Mouse (Mus musculus): ENCODE results near the gene Oxnad1. TPM values are rescaled to one million over a fixed set of nuclear protein-coding genes. Genes with fewer than 3 reads are reported as not detected.
A peak's percentile ranks its signal among the peaks of the same experiment; 100 is the strongest.
"Not testable (repeated sequence)": the region's sequence is repeated elsewhere in the genome, so short reads cannot be mapped to it uniquely, and the experiment has no call there.

Oxnad1 gene
- polyA plus RNA-seq, 1 experiment from 2014 or later = 16.0 TPM

GRCm38 (mm10) chr14:32072807-32073206, 12.4 kb upstream of the Oxnad1 start:
- no peak for ATAC-seq (ENCODE audit: insufficient number of reproducible peaks, insufficient read depth, low FRiP score, low TSS enrichment)
- H3K4me3 ChIP-seq = no peak overlapping the region
- H3K9ac ChIP-seq = no peak overlapping the region
- no peaks in the 10 kb centered on the region for H3K36me3 ChIP-seq
- no peak overlapping the region for H3K27ac ChIP-seq
- no peak overlapping the region for H3K4me2 ChIP-seq (replicated peaks)
- H3K27me3 ChIP-seq = no peaks in the 10 kb centered on the region
- H3K4me1 ChIP-seq = 0 out of 2 replicates have a peak, but pooled peaks cover 4% of the 10 kb centered on the region
- H3K9me3 ChIP-seq = no peaks in the 10 kb centered on the region

- no peak overlapping the region for H3K4me3 ChIP-seq
- H3K9me3 ChIP-seq = no peaks in the 10 kb centered on the region
- 56% methylated on average over 8 of the region's 8 CpGs for WGBS
- no peaks in the 10 kb centered on the region for H3K36me3 ChIP-seq
- no peak for ATAC-seq (ENCODE audit: insufficient number of reproducible peaks, insufficient read depth, low FRiP score, low TSS enrichment)
- H3K4me2 ChIP-seq (replicated peaks) = no peak overlapping the region
- H3K4me1 ChIP-seq = 0 out of 2 replicates have a peak, but pooled peaks cover 4% of the 10 kb centered on the region
- H3K9ac ChIP-seq = no peak overlapping the region
- H3K27me3 ChIP-seq = no peaks in the 10 kb centered on the region
- H3K27ac ChIP-seq = no peak overlapping the region
Observed at GRCm38 (mm10) chr14:32073211-32073685, 11.9 kb upstream of the Oxnad1 start.

- Histone ChIP-seq H3K9ac (no peak overlapping the region), H3K4me1 (0 out of 2 replicates have a peak, but pooled peaks cover 4% of the 10 kb centered on the region), H3K27me3 (no peaks in the 10 kb centered on the region), H3K27ac (no peak overlapping the region), H3K4me2 (replicated peaks) (no peak overlapping the region), H3K36me3 (no peaks in the 10 kb centered on the region), H3K9me3 (no peaks in the 10 kb centered on the region), H3K4me3 (no peak overlapping the region)
- no peak for ATAC-seq (ENCODE audit: insufficient number of reproducible peaks, insufficient read depth, low FRiP score, low TSS enrichment)
- WGBS = 42% methylated on average over 7 of the region's 7 CpGs
Observed at GRCm38 (mm10) chr14:32073901-32074300, 11.3 kb upstream of the Oxnad1 start.

GRCm38 (mm10) chr14:32076896-32077575, 8.1 kb upstream of the Oxnad1 start:
- ATAC-seq (ENCODE audit: insufficient number of reproducible peaks, insufficient read depth, low FRiP score, low TSS enrichment) = no peak
- WGBS = 40% methylated on average over 8 of the region's 8 CpGs
- H3K27ac ChIP-seq = no peak overlapping the region

GRCm38 (mm10) chr14:32081026-32081425, 4.1 kb upstream of the Oxnad1 start:
- Histone ChIP-seq H3K4me3 (no peak overlapping the region), H3K36me3 (peaks cover 22% of the 10 kb centered on the region), H3K27ac (no peak overlapping the region), H3K4me1 (0 out of 2 replicates have a peak, but pooled peaks cover 3% of the 10 kb centered on the region), H3K27me3 (no peaks in the 10 kb centered on the region), H3K9me3 (no peaks in the 10 kb centered on the region), H3K9ac (no peak overlapping the region), H3K4me2 (replicated peaks) (no peak overlapping the region)
- no peak for ATAC-seq (ENCODE audit: insufficient number of reproducible peaks, insufficient read depth, low FRiP score, low TSS enrichment)
- 87% methylated on average over 10 of the region's 10 CpGs for WGBS

More at GRCm38 (mm10) chr14:32076896-32077575, 8.1 kb upstream of the Oxnad1 start:
- H3K36me3 ChIP-seq = peaks cover 11% of the 10 kb centered on the region
- no peak overlapping the region for H3K4me3 ChIP-seq
- H3K9me3 ChIP-seq = no peaks in the 10 kb centered on the region
- no peak overlapping the region for H3K9ac ChIP-seq
- no peak overlapping the region for H3K4me2 ChIP-seq (replicated peaks)
- H3K27me3 ChIP-seq = no peaks in the 10 kb centered on the region
- H3K4me1 ChIP-seq = 0 out of 2 replicates have a peak, but pooled peaks cover 4% of the 10 kb centered on the region

- no peak overlapping the region for H3K4me2 ChIP-seq (replicated peaks)
- no peak for ATAC-seq (ENCODE audit: insufficient number of reproducible peaks, insufficient read depth, low FRiP score, low TSS enrichment)
- 92% methylated on average over 6 of the region's 6 CpGs for WGBS
Observed at GRCm38 (mm10) chr14:32082891-32083290, 2.3 kb upstream of the Oxnad1 start.

GRCm38 (mm10) chr14:32083466-32083865, 1.7 kb upstream of the Oxnad1 start:
- Histone ChIP-seq H3K9ac (no peak overlapping the region), H3K36me3 (peaks cover 22% of the 10 kb centered on the region), H3K27me3 (no peaks in the 10 kb centered on the region), H3K4me3 (no peak overlapping the region), H3K27ac (no peak overlapping the region), H3K9me3 (no peaks in the 10 kb centered on the region), H3K4me2 (replicated peaks) (no peak overlapping the region), H3K4me1 (peaks cover 9% of the 10 kb centered on the region; the same call in 1 of the 2 replicates)
- ATAC-seq (ENCODE audit: insufficient number of reproducible peaks, insufficient read depth, low FRiP score, low TSS enrichment) = no peak
- 94% methylated on average over 2 of the region's 2 CpGs for WGBS

More at GRCm38 (mm10) chr14:32082891-32083290, 2.3 kb upstream of the Oxnad1 start:
- H3K27me3 ChIP-seq = no peaks in the 10 kb centered on the region
- peaks cover 22% of the 10 kb centered on the region for H3K36me3 ChIP-seq
- H3K27ac ChIP-seq = no peak overlapping the region
- no peak overlapping the region for H3K9ac ChIP-seq
- H3K4me3 ChIP-seq = no peak overlapping the region
- H3K4me1 ChIP-seq = peaks cover 9% of the 10 kb centered on the region; the same call in 1 of the 2 replicates
- no peaks in the 10 kb centered on the region for H3K9me3 ChIP-seq

GRCm38 (mm10) chr14:32085486-32086201, 470 bp downstream of the Oxnad1 start, which contains the start of gene Dph3:
Gene Dph3 (minus strand): TSS chr14:32085729.
- H3K27me3 ChIP-seq = no peaks in the 10 kb centered on the region
- peak within 1 kb of the TSS; percentile 55 for H3K4me2 ChIP-seq (replicated peaks)
- peaks cover 9% of the 10 kb centered on the region; the same call in 1 of the 2 replicates for H3K4me1 ChIP-seq
- H3K4me3 ChIP-seq = peak within 1 kb of the TSS; percentile 63
- WGBS = under 1% methylated on average over 43 of the region's 43 CpGs
- peaks cover 22% of the 10 kb centered on the region for H3K36me3 ChIP-seq
- H3K27ac ChIP-seq = peak within 1 kb of the TSS; percentile 83
- ATAC-seq (ENCODE audit: insufficient number of reproducible peaks, insufficient read depth, low FRiP score, low TSS enrichment) = peak; percentile 92
- H3K9me3 ChIP-seq = no peaks in the 10 kb centered on the region
- peak within 1 kb of the TSS; percentile 44 for H3K9ac ChIP-seq

- 33% methylated on average over 8 of the region's 8 CpGs for whole genome bisulfite sequencing
- peaks cover 14% of the 10 kb centered on the region for H3K4me1 ChIP-seq
- H3K9ac ChIP-seq = peak overlapping the region; percentile 39
- ATAC-seq (ENCODE audit: insufficient number of reproducible peaks, insufficient read depth, low FRiP score, low TSS enrichment) = no peak
- H3K4me3 ChIP-seq = peak overlapping the region; percentile 63
- peaks cover 19% of the 10 kb centered on the region for H3K36me3 ChIP-seq
- H3K27me3 ChIP-seq = no peaks in the 10 kb centered on the region
- H3K27ac ChIP-seq = peak overlapping the region; percentile 83; the same call in 1 of the 2 replicates
- peak overlapping the region; percentile 55 for H3K4me2 ChIP-seq (replicated peaks)
- H3K9me3 ChIP-seq = no peaks in the 10 kb centered on the region
Observed at GRCm38 (mm10) chr14:32086226-32086625, 1.1 kb downstream of the Oxnad1 start.

- ATAC-seq (ENCODE audit: insufficient number of reproducible peaks, insufficient read depth, low FRiP score, low TSS enrichment); H3K36me3 ChIP-seq; H3K9me3 ChIP-seq; H3K4me2 ChIP-seq (replicated peaks); H3K27me3 ChIP-seq; H3K27ac ChIP-seq; H3K9ac ChIP-seq; H3K4me3 ChIP-seq: not testable (repeated sequence)
- H3K4me1 ChIP-seq = peaks cover 20% of the 10 kb centered on the region
- WGBS = 82% methylated on average over 7 of the region's 7 CpGs
Observed at GRCm38 (mm10) chr14:32087584-32088248, 2.5 kb downstream of the Oxnad1 start.

- Histone ChIP-seq H3K36me3 (peaks cover 4% of the 10 kb centered on the region), H3K4me2 (replicated peaks) (0 out of 2 replicates have a peak overlapping the region, but pooled peaks have one; percentile 3), H3K9ac (no peak overlapping the region), H3K9me3 (no peaks in the 10 kb centered on the region), H3K4me3 (no peak overlapping the region), H3K27ac (no peak overlapping the region), H3K4me1 (peaks cover 17% of the 10 kb centered on the region), H3K27me3 (no peaks in the 10 kb centered on the region)
- no peak for ATAC-seq (ENCODE audit: insufficient number of reproducible peaks, insufficient read depth, low FRiP score, low TSS enrichment)
- WGBS = 26% methylated on average over 4 of the region's 4 CpGs
Observed at GRCm38 (mm10) chr14:32091124-32091523, 6.0 kb downstream of the Oxnad1 start.
